Mouse (Mus musculus) 3T3-L1 (cell line): Measurements from ENCODE around the gene Slc7a11.

Experiments used
- DNase-seq: peaks from one replicate; pipeline ENCODE4 v3.0.0-alpha.2; 2015; ENCODE audit warnings: low read depth, low spot score

Gene Slc7a11

GRCm38 (mm10) chr3:50001635-50002034, 441.8 kb downstream of the Slc7a11 start:
- DNase-seq = peak; percentile 89

- DNase-seq = peak; percentile 61
Observed at GRCm38 (mm10) chr3:49992891-49993290, 450.5 kb downstream of the Slc7a11 start.

- no peak for DNase-seq
Observed at GRCm38 (mm10) chr3:49987236-49987635, 456.2 kb downstream of the Slc7a11 start.

- peak; percentile 57 for DNase-seq
Observed at GRCm38 (mm10) chr3:49984795-49985194, 458.6 kb downstream of the Slc7a11 start.

- DNase-seq = peak; percentile 71
Observed at GRCm38 (mm10) chr3:49983429-49984268, 459.8 kb downstream of the Slc7a11 start.

GRCm38 (mm10) chr3:49973994-49974393, 469.4 kb downstream of the Slc7a11 start:
- peak; percentile 84 for DNase-seq

GRCm38 (mm10) chr3:49965569-49965968, 477.8 kb downstream of the Slc7a11 start:
- DNase-seq = no peak

GRCm38 (mm10) chr3:49960581-49960980, 482.8 kb downstream of the Slc7a11 start:
- peak; percentile 67 for DNase-seq

GRCm38 (mm10) chr3:49946845-49947244, 496.6 kb downstream of the Slc7a11 start:
- peak; percentile 88 for DNase-seq

GRCm38 (mm10) chr3:49944783-49945182, 498.6 kb downstream of the Slc7a11 start:
- no peak for DNase-seq

- DNase-seq = no peak
Observed at GRCm38 (mm10) chr3:49937611-49938010, 505.8 kb downstream of the Slc7a11 start.

- DNase-seq = peak; percentile 56
Observed at GRCm38 (mm10) chr3:49929496-49929895, 513.9 kb downstream of the Slc7a11 start.

- peak; percentile 98 for DNase-seq
Observed at GRCm38 (mm10) chr3:49928509-49929263, 514.7 kb downstream of the Slc7a11 start.

GRCm38 (mm10) chr3:49913929-49914328, 529.5 kb downstream of the Slc7a11 start:
- peak; percentile 74 for DNase-seq

- DNase-seq = no peak
Observed at GRCm38 (mm10) chr3:49910922-49911321, 532.5 kb downstream of the Slc7a11 start.

GRCm38 (mm10) chr3:49908426-49909341, 534.7 kb downstream of the Slc7a11 start:
- DNase-seq = peak; percentile 81

- DNase-seq = no peak
Observed at GRCm38 (mm10) chr3:49893945-49894344, 549.5 kb downstream of the Slc7a11 start.

- DNase-seq = no peak
Observed at GRCm38 (mm10) chr3:49887359-49887758, 556.1 kb downstream of the Slc7a11 start.

- no peak for DNase-seq
Observed at GRCm38 (mm10) chr3:49886220-49886945, 557.0 kb downstream of the Slc7a11 start.

- no peak for DNase-seq
Observed at GRCm38 (mm10) chr3:49880496-49880895, 562.9 kb downstream of the Slc7a11 start.

- no peak for DNase-seq
Observed at GRCm38 (mm10) chr3:49870786-49871185, 572.6 kb downstream of the Slc7a11 start.
